Comparison of ENCODE assay signal across 9 mouse cellular contexts in genomic region chr10:29803915-29804545, GRCm38 (mm10).
DNase-seq lines count a peak whose midpoint lies in the region; ATAC-seq and TF ChIP-seq lines count a peak whose summit lies in the region.
"Had no signal": no experiment of that assay in that cellular context is flagged by ENCODE, and none has a peak within 500 bp of the region (broad histone marks: within the 10 kb centered on the region; RNA-seq: fewer than 3 reads in every experiment).

No protein-coding gene starts in this region.

- H3K36me3 ChIP-seq in forebrain, embryonic 10.5 days (replicated peaks): no peaks in the 10 kb centered on the region
- no peaks in the 10 kb centered on the region for H3K36me3 ChIP-seq in intestine, embryonic 15.5 days
- no peaks in the 10 kb centered on the region for H3K36me3 ChIP-seq in limb, embryonic 10.5 days
- no peaks in the 10 kb centered on the region for H3K36me3 ChIP-seq in midbrain, postnatal 0 days (ENCODE audit: insufficient read depth, low read length)
- H3K36me3 ChIP-seq: limb, embryonic 12.5 days had no signal

- TF ChIP-seq CTCF in midbrain, postnatal 0 days (IDR thresholded peaks at IDR 0.05): peak; percentile 83

- no peak overlapping the region for H3K27ac ChIP-seq in forebrain, embryonic 10.5 days
- no peak overlapping the region for H3K27ac ChIP-seq in intestine, embryonic 15.5 days
- no peak overlapping the region for H3K27ac ChIP-seq in limb, embryonic 10.5 days
- H3K27ac ChIP-seq in midbrain, postnatal 0 days (ENCODE audit: low read depth, low read length): no peak overlapping the region
- H3K27ac ChIP-seq: limb, embryonic 12.5 days had no signal

- H3K4me2 ChIP-seq in intestine, embryonic 15.5 days (replicated peaks): no peak overlapping the region
- H3K4me2 ChIP-seq in midbrain, postnatal 0 days (ENCODE audit: low read depth, low read length, poor library complexity, severe bottlenecking): no peak overlapping the region
- H3K4me2 ChIP-seq: limb, embryonic 12.5 days had no signal

- H3K9ac ChIP-seq in intestine, embryonic 15.5 days: no peak overlapping the region
- H3K9ac ChIP-seq in midbrain, postnatal 0 days (replicated peaks; ENCODE audit: low read length, poor library complexity, severe bottlenecking): no peak overlapping the region
- H3K9ac ChIP-seq: limb, embryonic 12.5 days had no signal

- peak; percentile 7 to 23 for DNase-seq in heart, adult 18-20 months
- DNase-seq in heart, postnatal 25 days (ENCODE audit: low spot score): no peak
- peak; percentile 4 for DNase-seq in adrenal gland, postnatal 25 days
- DNase-seq in forebrain, embryonic 10.5 days (ENCODE audit: extremely low spot score, low spot score): peak; percentile 27
- DNase-seq in limb, embryonic 10.5 days (ENCODE audit: low spot score): peak; percentile 52
- DNase-seq in midbrain, postnatal 0 days (ENCODE audit: low spot score): peak; percentile 60
- no peak for DNase-seq in thymus, postnatal 14 days

- peak; percentile 66; the same call in 1 of the 2 replicates for ATAC-seq in intestine, embryonic 15.5 days
- no peak for ATAC-seq in midbrain, postnatal 0 days (ENCODE audit: low FRiP score)

- H3K27me3 ChIP-seq in forebrain, embryonic 10.5 days (ENCODE audit: poor library complexity, severe bottlenecking): no peaks in the 10 kb centered on the region
- no peaks in the 10 kb centered on the region for H3K27me3 ChIP-seq in intestine, embryonic 15.5 days (replicated peaks)
- H3K27me3 ChIP-seq in limb, embryonic 10.5 days (ENCODE audit: low read depth, poor library complexity, severe bottlenecking): no peaks in the 10 kb centered on the region
- H3K27me3 ChIP-seq in midbrain, postnatal 0 days (ENCODE audit: insufficient read depth, low read length): no peaks in the 10 kb centered on the region
- H3K27me3 ChIP-seq: limb, embryonic 12.5 days had no signal

- no peak overlapping the region for H3K4me3 ChIP-seq in forebrain, embryonic 10.5 days
- no peak overlapping the region for H3K4me3 ChIP-seq in intestine, embryonic 15.5 days (replicated peaks)
- no peak overlapping the region for H3K4me3 ChIP-seq in limb, embryonic 10.5 days
- H3K4me3 ChIP-seq in midbrain, postnatal 0 days (ENCODE audit: low read depth, low read length): no peak overlapping the region
- H3K4me3 ChIP-seq: limb, embryonic 12.5 days had no signal

- intact Hi-C loops in heart, postnatal 25 days (cut with DNase I): loop anchor here (5.0 kb wide), 1 partner anchor 272 kb away; no protein-coding TSS in a partner anchor

- H3K4me1 ChIP-seq in forebrain, embryonic 10.5 days: no peaks in the 10 kb centered on the region
- H3K4me1 ChIP-seq in intestine, embryonic 15.5 days (replicated peaks): no peaks in the 10 kb centered on the region
- H3K4me1 ChIP-seq in limb, embryonic 10.5 days: 0 out of 2 replicates have a peak, but pooled peaks cover 3% of the 10 kb centered on the region
- no peaks in the 10 kb centered on the region for H3K4me1 ChIP-seq in midbrain, postnatal 0 days (ENCODE audit: insufficient read depth, low read length)
- H3K4me1 ChIP-seq: limb, embryonic 12.5 days had no signal

- WGBS in forebrain, embryonic 10.5 days: 45% methylated on average over 6 of the region's 6 CpGs
- WGBS in intestine, embryonic 15.5 days: 41% methylated on average over 6 of the region's 6 CpGs
- WGBS in limb, embryonic 10.5 days: 49% methylated on average over 6 of the region's 6 CpGs
- WGBS in midbrain, postnatal 0 days: 52% methylated on average over 6 of the region's 6 CpGs

- H3K9me3 ChIP-seq in forebrain, embryonic 10.5 days: no peaks in the 10 kb centered on the region
- no peaks in the 10 kb centered on the region for H3K9me3 ChIP-seq in intestine, embryonic 15.5 days
- H3K9me3 ChIP-seq in limb, embryonic 10.5 days (replicated peaks): no peaks in the 10 kb centered on the region
- H3K9me3 ChIP-seq in midbrain, postnatal 0 days (ENCODE audit: low read length): no peaks in the 10 kb centered on the region
- H3K9me3 ChIP-seq: limb, embryonic 12.5 days had no signal

Comparison
In these comparisons a context has a peak if more than half of its experiments do, and no peak if none do; other contexts are left out.
1. DNase-seq: peak in heart, adult 18-20 months (2 of 2), adrenal gland, postnatal 25 days (single experiment), forebrain, embryonic 10.5 days (single experiment), limb, embryonic 10.5 days (single experiment) and midbrain, postnatal 0 days (single experiment); none in heart, postnatal 25 days (single experiment) and thymus, postnatal 14 days (single experiment).